Mouse (Mus musculus): ENCODE results near the gene Dtymk. TPM values are rescaled to one million over a fixed set of nuclear protein-coding genes. Genes with fewer than 3 reads are reported as not detected.

Gene Dtymk
- polyA plus RNA-seq, 1 experiment from 2014 or later: 233 TPM

- H3K9ac ChIP-seq (replicated peaks; ENCODE audit: low read length): peak overlapping the region; percentile 68
- peak; percentile 53; the same call in 1 of the 2 replicates for ATAC-seq (ENCODE audit: low FRiP score, low TSS enrichment)
- peaks cover 9% of the 10 kb centered on the region; the same call in 1 of the 2 replicates for H3K36me3 ChIP-seq (ENCODE audit: insufficient read depth, low read length)
- 42% methylated on average over 27 of the region's 27 CpGs for WGBS
- H3K4me2 ChIP-seq (replicated peaks; ENCODE audit: low read depth, low read length): peak overlapping the region; percentile 85
- H3K27ac ChIP-seq (ENCODE audit: low read length): peak overlapping the region; percentile 94
- H3K9me3 ChIP-seq (ENCODE audit: low read length): no peaks in the 10 kb centered on the region
- H3K4me1 ChIP-seq (ENCODE audit: insufficient read depth, low read length): peaks cover 6% of the 10 kb centered on the region; the same call in 1 of the 2 replicates
- H3K27me3 ChIP-seq (ENCODE audit: insufficient read depth, low read length): no peaks in the 10 kb centered on the region
- H3K4me3 ChIP-seq (ENCODE audit: low read length): peak overlapping the region; percentile 56
These were observed 24.2 kb upstream of the Dtymk start for GRCm38 (mm10) chr1:93825771-93826539.

GRCm38 (mm10) chr1:93825105-93825674 is 23.5 kb upstream of the Dtymk start:
- H3K4me3 ChIP-seq (ENCODE audit: low read length): peak overlapping the region; percentile 56
- H3K9ac ChIP-seq (replicated peaks; ENCODE audit: low read length): peak overlapping the region; percentile 68
- H3K4me1 ChIP-seq (ENCODE audit: insufficient read depth, low read length): peaks cover 6% of the 10 kb centered on the region; the same call in 1 of the 2 replicates
- peak overlapping the region; percentile 94 for H3K27ac ChIP-seq (ENCODE audit: low read length)
- H3K36me3 ChIP-seq (ENCODE audit: insufficient read depth, low read length): peaks cover 9% of the 10 kb centered on the region; the same call in 1 of the 2 replicates
- 0% methylated on average over 30 of the region's 30 CpGs for WGBS
- peak overlapping the region; percentile 85 for H3K4me2 ChIP-seq (replicated peaks; ENCODE audit: low read depth, low read length)
- H3K9me3 ChIP-seq (ENCODE audit: low read length): no peaks in the 10 kb centered on the region
- no peaks in the 10 kb centered on the region for H3K27me3 ChIP-seq (ENCODE audit: insufficient read depth, low read length)
- ATAC-seq (ENCODE audit: low FRiP score, low TSS enrichment): peak; percentile 98

- ATAC-seq (ENCODE audit: low FRiP score, low TSS enrichment): peak; percentile 21
- Histone ChIP-seq H3K9ac (replicated peaks; ENCODE audit: low read length) (peak within 1 kb of the TSS; percentile 68), H3K27ac (ENCODE audit: low read length) (peak within 1 kb of the TSS; percentile 94), H3K4me1 (ENCODE audit: insufficient read depth, low read length) (peaks cover 6% of the 10 kb centered on the region; the same call in 1 of the 2 replicates), H3K9me3 (ENCODE audit: low read length) (no peaks in the 10 kb centered on the region), H3K4me2 (replicated peaks; ENCODE audit: low read depth, low read length) (peak within 1 kb of the TSS; percentile 85), H3K36me3 (ENCODE audit: insufficient read depth, low read length) (peaks cover 14% of the 10 kb centered on the region; the same call in 1 of the 2 replicates), H3K4me3 (ENCODE audit: low read length) (peak within 1 kb of the TSS; percentile 56), H3K27me3 (ENCODE audit: insufficient read depth, low read length) (no peaks in the 10 kb centered on the region)
- WGBS: 8% methylated on average over 10 of the region's 10 CpGs
These were observed 22.9 kb upstream of the Dtymk start, which contains the start of gene D2hgdh for GRCm38 (mm10) chr1:93824609-93825008. D2hgdh (plus strand) TSS chr1:93824909.

- Histone ChIP-seq H3K4me1 (ENCODE audit: insufficient read depth, low read length) (peaks cover 6% of the 10 kb centered on the region; the same call in 1 of the 2 replicates), H3K4me3 (ENCODE audit: low read length) (no peak overlapping the region), H3K4me2 (replicated peaks; ENCODE audit: low read depth, low read length) (no peak overlapping the region), H3K36me3 (ENCODE audit: insufficient read depth, low read length) (peaks cover 20% of the 10 kb centered on the region; the same call in 1 of the 2 replicates), H3K27me3 (ENCODE audit: insufficient read depth, low read length) (no peaks in the 10 kb centered on the region), H3K9me3 (ENCODE audit: low read length) (no peaks in the 10 kb centered on the region), H3K9ac (replicated peaks; ENCODE audit: low read length) (peak overlapping the region; percentile 68; the same call in 1 of the 2 replicates), H3K27ac (ENCODE audit: low read length) (peak overlapping the region; percentile 94)
- 73% methylated on average over 3 of the region's 3 CpGs for WGBS
- no peak for ATAC-seq (ENCODE audit: low FRiP score, low TSS enrichment)
These were observed 22.2 kb upstream of the Dtymk start for GRCm38 (mm10) chr1:93823796-93824495.

- no peak for ATAC-seq (ENCODE audit: low FRiP score, low TSS enrichment)
- WGBS: 81% methylated on average over 7 of the region's 7 CpGs
These were observed 17.0 kb upstream of the Dtymk start for GRCm38 (mm10) chr1:93818722-93819121.

GRCm38 (mm10) chr1:93817823-93818532 is 16.2 kb upstream of the Dtymk start:
- Histone ChIP-seq H3K27me3 (ENCODE audit: insufficient read depth, low read length) (no peaks in the 10 kb centered on the region), H3K9ac (replicated peaks; ENCODE audit: low read length) (no peak overlapping the region), H3K36me3 (ENCODE audit: insufficient read depth, low read length) (peaks cover 75% of the 10 kb centered on the region), H3K27ac (ENCODE audit: low read length) (no peak overlapping the region), H3K4me3 (ENCODE audit: low read length) (no peak overlapping the region), H3K9me3 (ENCODE audit: low read length) (no peaks in the 10 kb centered on the region), H3K4me1 (ENCODE audit: insufficient read depth, low read length) (no peaks in the 10 kb centered on the region), H3K4me2 (replicated peaks; ENCODE audit: low read depth, low read length) (no peak overlapping the region)
- ATAC-seq (ENCODE audit: low FRiP score, low TSS enrichment): no peak
- WGBS: 94% methylated on average over 8 of the region's 8 CpGs

More at GRCm38 (mm10) chr1:93818722-93819121, 17.0 kb upstream of the Dtymk start:
- H3K27me3 ChIP-seq (ENCODE audit: insufficient read depth, low read length): no peaks in the 10 kb centered on the region
- peaks cover 68% of the 10 kb centered on the region for H3K36me3 ChIP-seq (ENCODE audit: insufficient read depth, low read length)
- H3K27ac ChIP-seq (ENCODE audit: low read length): no peak overlapping the region
- no peaks in the 10 kb centered on the region for H3K4me1 ChIP-seq (ENCODE audit: insufficient read depth, low read length)
- H3K4me3 ChIP-seq (ENCODE audit: low read length): no peak overlapping the region
- no peak overlapping the region for H3K9ac ChIP-seq (replicated peaks; ENCODE audit: low read length)
- no peaks in the 10 kb centered on the region for H3K9me3 ChIP-seq (ENCODE audit: low read length)
- H3K4me2 ChIP-seq (replicated peaks; ENCODE audit: low read depth, low read length): no peak overlapping the region

- H3K36me3 ChIP-seq (ENCODE audit: insufficient read depth, low read length): peaks cover 83% of the 10 kb centered on the region
- H3K27me3 ChIP-seq (ENCODE audit: insufficient read depth, low read length): no peaks in the 10 kb centered on the region
- ATAC-seq (ENCODE audit: low FRiP score, low TSS enrichment): no peak
- no peaks in the 10 kb centered on the region for H3K4me1 ChIP-seq (ENCODE audit: insufficient read depth, low read length)
- H3K9me3 ChIP-seq (ENCODE audit: low read length): no peaks in the 10 kb centered on the region
- no peak overlapping the region for H3K27ac ChIP-seq (ENCODE audit: low read length)
- WGBS: 84% methylated on average over 8 of the region's 8 CpGs
- H3K9ac ChIP-seq (replicated peaks; ENCODE audit: low read length): no peak overlapping the region
- H3K4me2 ChIP-seq (replicated peaks; ENCODE audit: low read depth, low read length): no peak overlapping the region
- no peak overlapping the region for H3K4me3 ChIP-seq (ENCODE audit: low read length)
These were observed 9.8 kb upstream of the Dtymk start for GRCm38 (mm10) chr1:93811495-93812039.

GRCm38 (mm10) chr1:93810011-93810410 is 8.3 kb upstream of the Dtymk start:
- H3K27ac ChIP-seq (ENCODE audit: low read length): no peak overlapping the region
- H3K4me2 ChIP-seq (replicated peaks; ENCODE audit: low read depth, low read length): no peak overlapping the region
- H3K36me3 ChIP-seq (ENCODE audit: insufficient read depth, low read length): peaks cover 67% of the 10 kb centered on the region
- WGBS: 95% methylated on average over 3 of the region's 3 CpGs
- no peaks in the 10 kb centered on the region for H3K9me3 ChIP-seq (ENCODE audit: low read length)
- no peaks in the 10 kb centered on the region for H3K27me3 ChIP-seq (ENCODE audit: insufficient read depth, low read length)
- H3K9ac ChIP-seq (replicated peaks; ENCODE audit: low read length): no peak overlapping the region
- ATAC-seq (ENCODE audit: low FRiP score, low TSS enrichment): no peak
- H3K4me3 ChIP-seq (ENCODE audit: low read length): no peak overlapping the region
- peaks cover 3% of the 10 kb centered on the region for H3K4me1 ChIP-seq (ENCODE audit: insufficient read depth, low read length)

GRCm38 (mm10) chr1:93808871-93809270 is 7.1 kb upstream of the Dtymk start:
- no peak overlapping the region for H3K9ac ChIP-seq (replicated peaks; ENCODE audit: low read length)
- no peaks in the 10 kb centered on the region for H3K9me3 ChIP-seq (ENCODE audit: low read length)
- H3K4me3 ChIP-seq (ENCODE audit: low read length): no peak overlapping the region
- H3K4me1 ChIP-seq (ENCODE audit: insufficient read depth, low read length): peaks cover 11% of the 10 kb centered on the region
- no peak overlapping the region for H3K4me2 ChIP-seq (replicated peaks; ENCODE audit: low read depth, low read length)
- peaks cover 57% of the 10 kb centered on the region for H3K36me3 ChIP-seq (ENCODE audit: insufficient read depth, low read length)
- H3K27me3 ChIP-seq (ENCODE audit: insufficient read depth, low read length): no peaks in the 10 kb centered on the region
- H3K27ac ChIP-seq (ENCODE audit: low read length): no peak overlapping the region
- no peak for ATAC-seq (ENCODE audit: low FRiP score, low TSS enrichment)
- 93% methylated on average over 4 of the region's 4 CpGs for WGBS

Data from kidney, embryonic 16.5 days (tissue).